Mouse (Mus musculus): ENCODE measurements around the gene Spint2. TPM values are rescaled to one million over a fixed set of nuclear protein-coding genes. Genes with fewer than 3 reads are reported as not detected.
A peak's percentile ranks its signal among the peaks of the same experiment; 100 is the strongest.

Spint2 gene
- polyA plus RNA-seq, 1 experiment: 43.8 TPM

GRCm38 (mm10) chr7:29289856-29290255 lies 8.1 kb upstream of the Spint2 start:
- no peak for DNase-seq (ENCODE audit: low read depth)

GRCm38 (mm10) chr7:29288942-29289638 lies 7.4 kb upstream of the Spint2 start, which contains the start of gene Ppp1r14a:
Ppp1r14a (plus strand) TSS chr7:29289308.
- DNase-seq (ENCODE audit: low read depth): peak; percentile 63
- TF ChIP-seq CTCF (IDR thresholded peaks at IDR 0.05; ENCODE audit: borderline replicate concordance, extremely low read depth, insufficient read depth, insufficient read length): peak; percentile 88
- TF ChIP-seq POLR2A (IDR thresholded peaks at IDR 0.05; ENCODE audit: borderline replicate concordance, extremely low read depth, insufficient read depth, insufficient read length, poor library complexity, severe bottlenecking): no peak

More at GRCm38 (mm10) chr7:29289856-29290255, 8.1 kb upstream of the Spint2 start:
- TF ChIP-seq CTCF (IDR thresholded peaks at IDR 0.05; ENCODE audit: borderline replicate concordance, extremely low read depth, insufficient read depth, insufficient read length): no peak
- TF ChIP-seq POLR2A (IDR thresholded peaks at IDR 0.05; ENCODE audit: borderline replicate concordance, extremely low read depth, insufficient read depth, insufficient read length, poor library complexity, severe bottlenecking): no peak

- no peak for TF ChIP-seq POLR2A (IDR thresholded peaks at IDR 0.05; ENCODE audit: borderline replicate concordance, extremely low read depth, insufficient read depth, insufficient read length, poor library complexity, severe bottlenecking)
- TF ChIP-seq CTCF (IDR thresholded peaks at IDR 0.05; ENCODE audit: borderline replicate concordance, extremely low read depth, insufficient read depth, insufficient read length): no peak
- no peak for DNase-seq (ENCODE audit: low read depth)
These were observed 6.4 kb upstream of the Spint2 start for GRCm38 (mm10) chr7:29288079-29288478.

- no peak for DNase-seq (ENCODE audit: low read depth)
- no peak for TF ChIP-seq CTCF (IDR thresholded peaks at IDR 0.05; ENCODE audit: borderline replicate concordance, extremely low read depth, insufficient read depth, insufficient read length)
- TF ChIP-seq POLR2A (IDR thresholded peaks at IDR 0.05; ENCODE audit: borderline replicate concordance, extremely low read depth, insufficient read depth, insufficient read length, poor library complexity, severe bottlenecking): no peak
These were observed 5.8 kb upstream of the Spint2 start for GRCm38 (mm10) chr7:29287481-29287880.

- no peak for TF ChIP-seq POLR2A (IDR thresholded peaks at IDR 0.05; ENCODE audit: borderline replicate concordance, extremely low read depth, insufficient read depth, insufficient read length, poor library complexity, severe bottlenecking)
- DNase-seq (ENCODE audit: low read depth): no peak
These were observed 2.8 kb upstream of the Spint2 start for GRCm38 (mm10) chr7:29284523-29284922.

- no peak for DNase-seq (ENCODE audit: low read depth)
- TF ChIP-seq POLR2A (IDR thresholded peaks at IDR 0.05; ENCODE audit: borderline replicate concordance, extremely low read depth, insufficient read depth, insufficient read length, poor library complexity, severe bottlenecking) (no peak), CTCF (IDR thresholded peaks at IDR 0.05; ENCODE audit: borderline replicate concordance, extremely low read depth, insufficient read depth, insufficient read length) (no peak)
These were observed 2.2 kb upstream of the Spint2 start for GRCm38 (mm10) chr7:29283876-29284275.

- no peak for DNase-seq (ENCODE audit: low read depth)
- TF ChIP-seq POLR2A (IDR thresholded peaks at IDR 0.05; ENCODE audit: borderline replicate concordance, extremely low read depth, insufficient read depth, insufficient read length, poor library complexity, severe bottlenecking) (no peak), CTCF (IDR thresholded peaks at IDR 0.05; ENCODE audit: borderline replicate concordance, extremely low read depth, insufficient read depth, insufficient read length) (no peak)
These were observed 402 bp upstream of the Spint2 start for GRCm38 (mm10) chr7:29282074-29282554.

GRCm38 (mm10) chr7:29280801-29281200 lies 911 bp downstream of the Spint2 start:
- TF ChIP-seq CTCF (IDR thresholded peaks at IDR 0.05; ENCODE audit: borderline replicate concordance, extremely low read depth, insufficient read depth, insufficient read length) (no peak), POLR2A (IDR thresholded peaks at IDR 0.05; ENCODE audit: borderline replicate concordance, extremely low read depth, insufficient read depth, insufficient read length, poor library complexity, severe bottlenecking) (no peak)
- DNase-seq (ENCODE audit: low read depth): no peak

- no peak for DNase-seq (ENCODE audit: low read depth)
These were observed 1.8 kb downstream of the Spint2 start for GRCm38 (mm10) chr7:29279924-29280323.

GRCm38 (mm10) chr7:29279261-29279660 lies 2.5 kb downstream of the Spint2 start:
- no peak for TF ChIP-seq CTCF (IDR thresholded peaks at IDR 0.05; ENCODE audit: borderline replicate concordance, extremely low read depth, insufficient read depth, insufficient read length)
- no peak for TF ChIP-seq POLR2A (IDR thresholded peaks at IDR 0.05; ENCODE audit: borderline replicate concordance, extremely low read depth, insufficient read depth, insufficient read length, poor library complexity, severe bottlenecking)
- DNase-seq (ENCODE audit: low read depth): no peak

More at GRCm38 (mm10) chr7:29279924-29280323, 1.8 kb downstream of the Spint2 start:
- TF ChIP-seq CTCF (IDR thresholded peaks at IDR 0.05; ENCODE audit: borderline replicate concordance, extremely low read depth, insufficient read depth, insufficient read length) (no peak), POLR2A (IDR thresholded peaks at IDR 0.05; ENCODE audit: borderline replicate concordance, extremely low read depth, insufficient read depth, insufficient read length, poor library complexity, severe bottlenecking) (no peak)

GRCm38 (mm10) chr7:29277510-29277909 lies 4.2 kb downstream of the Spint2 start:
- DNase-seq (ENCODE audit: low read depth): no peak
- TF ChIP-seq POLR2A (IDR thresholded peaks at IDR 0.05; ENCODE audit: borderline replicate concordance, extremely low read depth, insufficient read depth, insufficient read length, poor library complexity, severe bottlenecking): no peak
- TF ChIP-seq CTCF (IDR thresholded peaks at IDR 0.05; ENCODE audit: borderline replicate concordance, extremely low read depth, insufficient read depth, insufficient read length): no peak

GRCm38 (mm10) chr7:29276715-29277114 lies 5.0 kb downstream of the Spint2 start:
- no peak for TF ChIP-seq CTCF (IDR thresholded peaks at IDR 0.05; ENCODE audit: borderline replicate concordance, extremely low read depth, insufficient read depth, insufficient read length)
- TF ChIP-seq POLR2A (IDR thresholded peaks at IDR 0.05; ENCODE audit: borderline replicate concordance, extremely low read depth, insufficient read depth, insufficient read length, poor library complexity, severe bottlenecking): no peak

More at GRCm38 (mm10) chr7:29276715-29277114, 5.0 kb downstream of the Spint2 start:
- DNase-seq (ENCODE audit: low read depth): no peak

Measured in brain, embryonic 14.5 days (tissue).